Mouse (Mus musculus) ovary, postnatal 10 days (tissue): ENCODE measurements around the gene Ptk7.
"Not testable (repeated sequence)": the region's sequence is repeated elsewhere in the genome, so short reads cannot be mapped to it uniquely, and the experiment has no call there.

Source experiments
- DNase-seq: peaks from one replicate; pipeline ENCODE4 v3.0.0; 2022; ENCODE audit warnings: low spot score

The Ptk7 gene

DNA sequence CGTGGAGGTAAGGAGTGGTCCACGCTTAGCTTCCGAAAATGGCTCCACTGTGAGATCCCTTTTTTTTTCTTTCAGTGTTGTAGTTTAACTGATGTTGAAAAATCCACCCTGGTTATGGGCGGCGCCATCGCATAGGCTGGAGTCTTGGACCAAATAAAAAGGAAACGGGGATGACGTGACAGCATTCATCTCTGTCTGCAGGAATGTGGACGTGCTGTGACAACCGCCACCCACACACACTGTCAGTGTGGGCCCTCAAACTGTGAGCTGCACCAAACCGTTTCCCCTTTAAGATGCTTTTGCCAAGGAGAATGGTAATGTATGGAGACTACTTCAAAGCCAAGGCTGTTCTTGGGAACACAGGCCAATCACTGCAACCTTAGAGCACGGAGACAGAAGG is 23.3 kb downstream of the Ptk7 start:
- no peak for DNase-seq

DNA sequence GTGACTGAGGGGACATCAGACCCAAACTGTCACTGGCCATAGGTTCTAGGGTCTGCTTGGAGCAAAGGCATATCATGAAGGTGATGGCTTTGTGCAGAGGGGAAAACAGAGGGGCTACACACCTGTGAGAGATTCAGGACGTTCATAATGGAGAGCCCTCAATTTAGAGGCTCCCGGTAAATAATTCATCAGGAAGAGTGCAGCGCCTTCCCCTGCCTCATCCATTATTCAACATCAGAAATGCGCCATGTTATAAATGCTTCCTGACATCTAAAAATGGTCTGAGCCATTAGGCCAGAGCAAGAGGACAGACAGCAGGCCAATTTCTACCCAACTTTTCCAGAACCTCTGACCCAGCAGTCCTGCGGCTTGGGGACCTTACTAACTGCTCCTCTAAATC is 24.2 kb downstream of the Ptk7 start:
- no peak for DNase-seq

- no peak for DNase-seq
Measured at GRCm38 (mm10) chr17:46603229-46603628, 26.1 kb downstream of the Ptk7 start.

DNA sequence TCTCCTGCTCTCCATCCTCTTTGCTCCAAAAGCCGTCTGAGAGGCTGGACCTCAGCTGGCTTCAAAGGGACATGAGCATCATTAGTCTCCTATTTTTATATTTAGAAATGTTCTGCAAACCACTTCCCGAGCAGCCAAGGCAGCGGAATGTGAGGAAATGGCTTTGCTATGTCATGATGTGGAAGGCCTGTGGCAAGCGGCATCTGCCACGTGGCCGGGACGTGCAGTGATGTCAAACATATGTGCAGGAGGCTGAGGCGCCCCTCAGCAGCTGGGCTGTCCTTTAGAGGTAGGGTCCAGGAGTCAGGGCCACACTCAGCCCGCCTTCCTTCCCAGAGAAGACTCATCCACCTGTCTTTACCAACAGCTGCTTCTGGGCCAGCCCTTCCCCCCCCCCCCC is 27.1 kb downstream of the Ptk7 start:
- no peak for DNase-seq

DNA sequence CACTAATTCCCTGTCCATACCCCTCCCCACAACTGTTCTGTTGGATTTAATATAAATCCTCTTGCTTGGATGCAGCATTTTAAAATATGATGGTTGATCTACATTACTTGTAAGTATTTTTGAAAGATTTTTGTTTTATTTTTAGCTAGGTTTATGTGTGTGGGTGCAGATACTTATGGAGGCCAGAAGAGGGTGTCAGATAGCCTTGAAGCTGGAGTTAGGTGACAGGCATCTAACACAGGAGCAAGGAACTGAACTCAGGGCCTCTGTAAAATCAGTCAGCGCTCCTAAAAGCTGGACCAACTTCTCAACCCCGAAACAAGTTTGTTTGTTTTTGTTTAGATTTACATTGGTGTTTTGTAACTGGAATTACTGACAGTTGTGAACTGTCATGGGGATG is 28.7 kb downstream of the Ptk7 start:
- DNase-seq, result no peak

DNA sequence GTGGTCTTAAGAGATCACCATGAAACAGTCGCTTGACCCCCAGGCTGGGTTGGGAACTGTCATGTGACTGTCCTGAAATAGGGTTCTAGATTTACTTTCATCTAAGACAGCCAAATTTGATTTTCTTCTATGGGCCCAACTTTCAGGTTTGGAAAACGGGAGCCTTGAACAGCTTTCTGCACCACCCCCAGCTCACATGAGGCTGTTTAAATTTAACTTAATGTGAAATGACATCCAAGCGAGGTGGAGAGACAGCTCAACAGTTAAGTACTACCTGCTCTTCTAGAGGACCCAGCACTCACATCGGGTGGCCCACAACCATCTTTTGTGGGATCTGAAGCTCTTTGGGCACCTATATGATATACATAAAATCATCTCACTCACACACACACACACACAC is 30.3 kb downstream of the Ptk7 start:
- DNase-seq, result no peak

DNA sequence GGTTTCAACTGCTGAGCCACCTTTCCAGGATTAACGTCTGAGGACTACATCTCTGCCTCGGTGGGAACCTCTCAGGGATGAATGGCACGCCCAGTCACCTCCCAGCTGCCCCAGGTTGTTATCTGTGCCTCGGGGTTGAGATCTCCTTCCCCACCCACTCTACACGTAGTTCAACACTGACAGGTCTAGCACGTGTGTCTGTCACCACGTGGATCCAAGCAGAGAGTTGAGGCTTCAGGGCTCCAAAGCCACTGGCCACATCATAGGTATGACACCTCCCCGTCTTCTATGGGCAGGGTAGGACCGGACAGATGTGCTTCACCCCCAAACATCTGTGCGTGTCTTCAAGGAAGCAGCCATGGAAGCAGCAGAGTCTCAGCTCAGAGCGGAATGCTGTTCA is 31.3 kb downstream of the Ptk7 start:
- no peak for DNase-seq

- no peak for DNase-seq
Measured at GRCm38 (mm10) chr17:46595336-46595735, 34.0 kb downstream of the Ptk7 start.

DNA sequence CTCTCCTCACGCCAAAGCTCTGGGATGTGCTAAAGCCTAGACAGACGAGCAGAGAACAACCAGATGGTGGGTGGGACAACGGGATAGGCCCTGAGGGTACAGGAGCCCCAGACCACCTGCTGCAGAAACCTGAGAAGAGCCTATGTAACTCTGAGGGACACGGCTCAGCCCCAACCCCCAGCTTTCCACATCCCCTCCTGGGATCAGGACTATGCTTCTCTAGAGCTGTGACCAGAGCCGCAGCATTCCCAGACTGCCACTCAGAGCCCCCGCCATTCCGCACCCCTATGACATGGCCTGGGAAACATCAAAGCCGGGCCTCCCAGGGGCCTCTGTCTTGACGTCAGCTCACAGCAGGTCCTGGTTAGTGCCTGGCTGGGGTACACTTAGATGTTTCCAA is 34.7 kb downstream of the Ptk7 start:
- DNase-seq, result no peak

DNA sequence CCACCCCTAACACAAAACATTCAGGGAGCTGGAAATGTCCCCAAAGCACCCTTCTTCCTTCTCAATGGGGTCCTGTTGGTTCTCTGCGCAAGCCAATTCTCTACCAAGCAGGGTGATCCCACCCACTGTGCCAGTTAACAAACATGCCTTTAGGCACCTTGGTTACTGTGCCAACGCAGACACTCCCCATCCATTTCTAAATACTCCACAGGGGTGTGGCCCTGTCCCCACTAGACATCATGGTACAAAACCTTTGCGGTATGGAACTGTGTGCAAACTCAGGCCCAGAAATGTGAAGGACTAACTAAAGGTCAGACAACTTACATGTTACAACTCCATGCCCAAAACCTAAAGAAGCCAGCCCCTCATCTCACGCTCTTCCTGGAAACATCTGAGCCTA is 36.2 kb downstream of the Ptk7 start:
- DNase-seq, result no peak

- no peak for DNase-seq
Measured at GRCm38 (mm10) chr17:46591406-46591805, 37.9 kb downstream of the Ptk7 start.

DNA sequence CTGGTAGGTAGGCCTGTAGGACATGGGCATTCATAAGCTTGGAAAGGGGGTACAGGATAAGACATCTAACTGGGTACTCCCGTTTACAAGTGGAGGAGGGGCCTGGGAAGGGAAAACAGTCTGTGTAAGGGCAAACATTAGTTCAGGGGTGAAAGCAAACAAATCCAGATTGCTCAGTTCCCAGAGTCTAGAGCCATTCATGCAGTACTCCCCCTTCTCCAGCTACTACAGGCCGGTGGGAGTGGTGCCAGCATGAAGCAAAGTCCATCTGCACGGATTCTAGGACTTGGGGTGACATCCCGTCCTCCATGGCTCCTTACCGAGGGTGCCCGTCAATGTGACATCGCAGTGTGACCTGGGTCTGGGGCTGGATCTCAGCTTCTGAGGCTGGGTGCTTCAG is 38.9 kb downstream of the Ptk7 start:
- no peak for DNase-seq

- DNase-seq, result no peak
Measured at GRCm38 (mm10) chr17:46589635-46590314, 39.5 kb downstream of the Ptk7 start.

DNA sequence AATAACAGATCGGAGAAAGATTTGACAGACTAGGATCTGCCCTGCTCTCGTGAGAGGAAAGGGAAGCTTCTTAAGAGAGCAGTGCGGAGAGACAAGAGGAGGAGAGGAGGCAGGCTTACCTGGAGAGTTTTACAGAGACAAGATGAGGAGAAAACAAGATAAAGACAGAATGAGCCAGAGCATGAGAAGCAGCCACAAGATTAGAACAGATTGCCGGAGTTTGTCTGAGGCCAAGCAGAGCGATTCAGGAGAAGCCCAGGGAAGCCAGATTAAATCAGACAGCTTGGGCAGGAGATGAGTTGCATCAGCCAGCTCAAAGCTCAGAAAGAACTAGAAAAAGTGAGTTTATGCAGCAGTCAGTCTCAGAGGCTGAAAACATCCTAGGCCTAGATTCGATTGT is 40.4 kb downstream of the Ptk7 start:
- DNase-seq, result no peak

GRCm38 (mm10) chr17:46588173-46588572 is 41.1 kb downstream of the Ptk7 start:
- DNase-seq, result no peak

DNA sequence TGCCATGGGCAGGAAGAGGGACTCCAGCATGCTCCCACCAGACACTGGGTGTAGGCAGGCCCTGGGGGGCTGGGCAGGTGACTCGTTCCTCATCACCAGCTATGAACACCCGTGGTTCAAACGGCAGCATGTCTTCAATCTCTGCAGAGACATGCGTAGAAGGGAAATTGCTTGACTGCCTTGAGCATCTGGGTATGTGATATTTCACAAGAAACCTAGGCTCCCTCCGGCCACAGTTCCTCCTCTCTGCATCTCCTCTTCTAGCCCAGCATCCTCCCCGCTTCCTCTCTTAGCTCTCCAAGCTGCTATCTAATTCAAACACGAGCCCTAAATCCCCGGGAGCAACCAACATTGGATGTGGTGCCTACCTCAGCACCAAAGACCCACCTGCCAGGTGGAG is 43.0 kb downstream of the Ptk7 start:
- no peak for DNase-seq

DNA sequence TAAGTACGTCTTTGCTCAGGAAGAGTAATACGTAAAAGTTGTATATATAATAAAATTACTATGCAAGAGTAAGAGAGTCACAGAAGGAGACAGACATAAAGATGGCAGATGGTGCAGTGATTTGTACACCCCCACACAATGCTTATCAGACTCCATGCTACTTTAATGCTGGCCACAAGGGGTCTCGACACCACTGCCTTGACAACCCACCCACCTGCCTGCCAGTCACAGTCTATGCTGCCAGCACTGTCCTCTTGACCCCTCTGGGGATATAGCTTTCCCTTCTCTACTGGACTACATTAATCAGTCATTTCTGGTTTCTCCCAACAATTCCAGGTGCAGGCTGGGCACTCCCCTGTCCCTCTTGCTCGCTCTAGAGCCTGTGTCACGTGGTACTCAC is 50.7 kb downstream of the Ptk7 start:
- no peak for DNase-seq

DNA sequence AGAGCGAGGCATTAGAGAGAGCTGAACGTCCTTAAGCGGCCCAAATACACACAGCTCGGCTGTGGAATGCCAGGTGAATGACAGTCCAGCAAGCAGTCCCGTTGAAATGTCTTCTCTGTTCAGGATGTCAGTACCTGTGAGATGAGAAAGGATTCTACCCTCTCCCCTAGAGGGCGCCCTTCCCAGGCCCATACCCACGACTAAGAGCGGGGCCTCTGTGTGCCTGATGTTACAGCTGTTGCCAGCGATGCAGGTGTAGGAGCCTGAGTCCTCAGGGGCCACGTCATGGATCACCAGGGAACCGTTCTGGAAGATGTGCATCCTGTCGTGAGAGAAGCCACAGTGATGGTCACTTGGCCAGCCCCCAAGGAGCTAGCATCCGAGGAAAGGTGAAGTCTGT is 53.2 kb downstream of the Ptk7 start:
- DNase-seq, result no peak

- no peak for DNase-seq
Measured at GRCm38 (mm10) chr17:46574535-46574934, 54.8 kb downstream of the Ptk7 start.

DNA sequence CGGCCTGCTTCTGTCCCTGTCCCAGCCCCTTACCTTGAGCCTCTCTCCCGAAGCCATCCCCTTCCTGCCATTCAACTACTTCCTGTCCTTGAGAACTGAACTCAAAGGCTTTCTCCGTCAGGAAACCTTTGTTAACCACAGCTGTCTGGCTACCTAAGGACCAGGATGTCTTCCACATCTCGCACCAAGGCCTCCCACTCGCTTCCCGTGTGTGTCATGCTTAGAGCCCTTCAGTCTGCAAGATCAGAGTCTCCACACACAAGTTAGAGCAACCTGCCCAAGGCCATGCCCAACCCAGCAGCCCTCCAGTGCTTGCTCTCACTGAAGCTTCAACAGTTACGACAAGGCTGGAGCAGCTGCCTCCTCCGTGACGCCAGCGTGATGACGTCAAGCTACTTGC is 58.3 kb downstream of the Ptk7 start:
- DNase-seq, result no peak

GRCm38 (mm10) chr17:46559146-46559545 is 70.2 kb downstream of the Ptk7 start:
- no peak for DNase-seq

GRCm38 (mm10) chr17:46558151-46558550 is 71.2 kb downstream of the Ptk7 start:
- no peak for DNase-seq

DNA sequence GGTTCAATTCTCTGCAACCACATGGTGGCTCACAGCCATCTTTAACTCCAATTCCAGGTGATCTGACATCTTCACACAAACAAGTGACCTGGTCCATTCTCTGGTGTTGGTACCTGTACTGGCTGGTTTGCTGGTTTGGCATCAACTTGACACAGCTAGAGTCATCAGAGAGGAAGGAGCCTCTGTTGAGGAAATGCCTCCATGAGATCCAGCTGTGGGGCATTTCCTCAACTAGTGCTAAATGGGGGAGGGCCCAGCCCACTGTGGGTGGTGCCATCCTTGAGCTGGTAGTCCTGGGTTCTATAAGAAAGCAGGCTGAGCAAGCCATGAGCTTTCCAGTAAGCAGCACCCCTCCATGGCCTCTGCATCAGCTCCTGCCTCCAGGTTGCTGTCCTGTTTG is 72.0 kb downstream of the Ptk7 start:
- not testable (repeated sequence) for DNase-seq

GRCm38 (mm10) chr17:46556584-46556945 is 72.7 kb downstream of the Ptk7 start:
- DNase-seq, result no peak
